ENCODE assay signal across 9 mouse cellular contexts in genomic region chr9:14859868-14860639, GRCm38 (mm10). TPM values are rescaled to one million over a fixed set of nuclear protein-coding genes. Genes with fewer than 3 reads are reported as not detected.
DNase-seq lines count a peak whose midpoint lies in the region; ATAC-seq lines count a peak whose summit lies in the region.
"Had no signal": no experiment of that assay in that cellular context is flagged by ENCODE, and none has a peak within 500 bp of the region (broad histone marks: within the 10 kb centered on the region; RNA-seq: fewer than 3 reads in every experiment).

Gpr83 (plus strand) TSS chr9:14860210.

- peak within 1 kb of the TSS; percentile 49 for H3K4me3 ChIP-seq in forebrain, embryonic 13.5 days
- H3K4me3 ChIP-seq in intestine, embryonic 14.5 days (ENCODE audit: low read depth, low read length) = peak within 1 kb of the TSS; percentile 37
- H3K4me3 ChIP-seq in liver, embryonic 12.5 days = peak within 1 kb of the TSS; percentile 32

- no peak within 1 kb of the TSS for H3K27ac ChIP-seq in forebrain, embryonic 13.5 days
- H3K27ac ChIP-seq in intestine, embryonic 14.5 days (ENCODE audit: low read depth) = no peak within 1 kb of the TSS
- no peak within 1 kb of the TSS for H3K27ac ChIP-seq in liver, embryonic 12.5 days

- WGBS in forebrain, embryonic 13.5 days = 2% methylated on average over 47 of the region's 47 CpGs
- 2% methylated on average over 47 of the region's 47 CpGs for WGBS in intestine, embryonic 14.5 days
- WGBS in liver, embryonic 12.5 days (ENCODE audit: insufficient replicate concordance) = 5% methylated on average over 47 of the region's 47 CpGs

- H3K9ac ChIP-seq in forebrain, embryonic 13.5 days = peak within 1 kb of the TSS; percentile 61
- peak within 1 kb of the TSS; percentile 27; the same call in 1 of the 2 replicates for H3K9ac ChIP-seq in intestine, embryonic 14.5 days (ENCODE audit: low read length)
- no peak within 1 kb of the TSS for H3K9ac ChIP-seq in liver, embryonic 12.5 days

- no peaks in the 10 kb centered on the region for H3K9me3 ChIP-seq in forebrain, embryonic 13.5 days (replicated peaks)
- H3K9me3 ChIP-seq in intestine, embryonic 14.5 days (ENCODE audit: control insufficient read depth, low read length) = no peaks in the 10 kb centered on the region
- no peaks in the 10 kb centered on the region for H3K9me3 ChIP-seq in liver, embryonic 12.5 days (replicated peaks)
- H3K9me3 ChIP-seq: G1E had no signal

- ATAC-seq in forebrain, embryonic 13.5 days = peak; percentile 98
- peak; percentile 87 for ATAC-seq in intestine, embryonic 14.5 days (replicated peaks; ENCODE audit: low FRiP score, low TSS enrichment, low read depth)
- no peak for ATAC-seq in liver, embryonic 12.5 days

- peaks cover 8% of the 10 kb centered on the region for H3K4me1 ChIP-seq in forebrain, embryonic 13.5 days
- peaks cover 8% of the 10 kb centered on the region; the same call in 1 of the 2 replicates for H3K4me1 ChIP-seq in intestine, embryonic 14.5 days (replicated peaks; ENCODE audit: control insufficient read depth, insufficient read depth, low read length)
- H3K4me1 ChIP-seq in liver, embryonic 12.5 days = 0 out of 2 replicates have a peak, but pooled peaks cover 4% of the 10 kb centered on the region

- peaks cover 50% of the 10 kb centered on the region for H3K27me3 ChIP-seq in forebrain, embryonic 13.5 days
- H3K27me3 ChIP-seq in intestine, embryonic 14.5 days (replicated peaks; ENCODE audit: control insufficient read depth, insufficient read depth, low read length) = peaks cover 51% of the 10 kb centered on the region
- peaks cover 79% of the 10 kb centered on the region for H3K27me3 ChIP-seq in liver, embryonic 12.5 days (replicated peaks)

- no peaks in the 10 kb centered on the region for H3K36me3 ChIP-seq in forebrain, embryonic 13.5 days (ENCODE audit: poor library complexity, severe bottlenecking)
- no peaks in the 10 kb centered on the region for H3K36me3 ChIP-seq in intestine, embryonic 14.5 days (ENCODE audit: control insufficient read depth, insufficient read depth, low read length)
- no peaks in the 10 kb centered on the region for H3K36me3 ChIP-seq in liver, embryonic 12.5 days
- H3K36me3 ChIP-seq: G1E had no signal

- DNase-seq in cerebellum, postnatal 25 days = peak; percentile 51 to 55
- no peak for DNase-seq in cerebellum, adult 8-10 months
- peak; percentile 46 for DNase-seq in ES-CJ7 (ENCODE audit: low read depth, low spot score)
- peak; percentile 71 for DNase-seq in intestine, embryonic 14.5 days (ENCODE audit: low spot score)
- peak; percentile 82 for DNase-seq in right cerebral cortex, adult 18-20 months
- no peak for DNase-seq in gastrocnemius, adult 18-20 months (ENCODE audit: low spot score)

- H3K4me2 ChIP-seq in forebrain, embryonic 13.5 days = peak within 1 kb of the TSS; percentile 94
- H3K4me2 ChIP-seq in intestine, embryonic 14.5 days (ENCODE audit: low read length) = peak within 1 kb of the TSS; percentile 63
- H3K4me2 ChIP-seq in liver, embryonic 12.5 days = peak within 1 kb of the TSS; percentile 57

RNA-seq across cellular contexts. Expression of gene Gpr83, which starts in this region (rescaled TPM):
- polyA plus RNA-seq in forebrain, embryonic 13.5 days (2015; fragmentation: Nextera tagmentation; extraction: Ambion mirVana) = 0.45 and 0.49 TPM in 2 replicates
- polyA plus RNA-seq in intestine, embryonic 14.5 days (2014; fragmentation: Nextera tagmentation; extraction: Ambion mirVana) = 0.44 and 0.69 TPM in 2 replicates
- 0.07 TPM in 1 of 2 replicates, not detected in the other for polyA plus RNA-seq in liver, embryonic 12.5 days (2016; fragmentation: Nextera tagmentation; extraction: Ambion mirVana)
- not detected for total RNA-seq in gastrocnemius, adult 18-20 months (2021)
- polyA plus RNA-seq: G1E had no signal

Comparison
In these comparisons a context has a peak if more than half of its experiments do, and no peak if none do; other contexts are left out.
1. DNase-seq: peak in cerebellum, postnatal 25 days (2 of 2), ES-CJ7 (single experiment) and right cerebral cortex, adult 18-20 months (single experiment); none in cerebellum, adult 8-10 months (single experiment) and gastrocnemius, adult 18-20 months (single experiment).
2. Peak in ATAC-seq, H3K4me3 ChIP-seq, H3K9ac ChIP-seq and H3K4me2 ChIP-seq in forebrain, embryonic 13.5 days; RNA of the gene not detected or under 1 TPM.
3. Peak in DNase-seq, ATAC-seq, H3K4me3 ChIP-seq, H3K9ac ChIP-seq and H3K4me2 ChIP-seq in intestine, embryonic 14.5 days; RNA of the gene not detected or under 1 TPM.
4. Peak in every context shown above with its lines, with median percentiles within 50 percentile points of each other: H3K4me2 ChIP-seq and H3K4me3 ChIP-seq.